Mouse (Mus musculus): ENCODE measurements around the gene Dpy30.

The Dpy30 gene

GRCm38 (mm10) chr17:74265156-74265505 lies 58.6 kb downstream of the Dpy30 start:
- no peak for DNase-seq (ENCODE audit: low spot score in 2 of 2)

DNA sequence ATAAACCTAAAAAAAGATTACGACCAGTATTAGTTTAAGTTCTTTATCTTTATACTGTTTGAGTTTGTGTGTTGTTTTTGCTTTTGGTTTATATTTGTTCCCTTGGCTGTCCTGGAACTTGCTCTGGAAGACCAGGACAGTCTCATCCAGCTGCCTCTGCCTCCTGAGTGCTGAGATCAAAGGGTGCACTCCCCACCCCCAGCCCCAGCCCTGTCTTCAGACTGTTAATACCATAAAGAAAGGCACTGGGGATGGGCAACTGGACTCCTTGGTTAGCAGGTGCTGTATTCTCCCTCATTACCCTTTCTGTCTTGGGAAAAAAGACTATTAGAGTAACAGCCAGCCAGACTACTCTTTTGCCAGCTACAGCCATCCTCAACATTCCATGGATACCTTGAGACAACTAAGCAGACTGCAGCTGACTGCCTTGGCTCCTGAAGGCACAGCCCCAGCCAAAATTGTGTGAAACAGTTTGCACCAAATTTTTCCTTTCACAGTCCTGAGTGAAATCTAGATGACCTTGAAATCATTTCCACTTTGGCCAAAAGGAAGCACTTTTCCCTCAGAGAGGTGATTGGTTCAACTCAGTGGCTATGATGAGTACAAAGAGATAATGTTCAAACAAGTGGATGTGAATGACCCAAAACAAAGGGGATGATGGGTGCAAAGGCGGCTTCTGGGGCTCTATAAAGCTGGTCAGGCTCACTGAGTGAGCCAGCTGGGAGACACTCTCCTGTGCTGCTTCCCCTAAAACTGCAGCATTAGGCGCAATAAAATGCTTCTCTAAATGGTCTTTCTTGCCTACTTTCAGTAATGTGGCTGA lies 59.2 kb downstream of the Dpy30 start:
- DNase-seq (ENCODE audit: low spot score in 2 of 2) = no peak

DNA sequence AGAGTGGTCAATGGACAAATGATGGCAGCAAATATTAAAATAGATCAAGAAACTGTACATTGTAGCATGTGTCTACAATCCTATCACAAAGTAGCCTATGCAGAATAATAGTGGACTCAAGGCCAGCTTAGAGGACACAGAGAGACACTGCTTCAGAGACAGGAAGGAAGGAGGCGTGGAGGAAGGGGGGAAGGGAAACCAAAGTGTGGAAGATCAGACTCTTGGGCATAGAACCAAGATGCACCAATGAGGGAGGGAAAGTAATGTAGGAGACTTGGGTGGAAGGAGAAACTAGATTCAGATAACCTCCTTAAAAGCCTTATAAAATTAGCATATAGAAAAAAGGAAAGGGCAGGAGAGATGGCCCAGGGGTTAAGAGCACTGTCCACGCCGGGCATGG lies 61.3 kb downstream of the Dpy30 start:
- DNase-seq (ENCODE audit: low spot score in 2 of 2) = no peak
